Mouse (Mus musculus) CH12.LX (cell line): Measurements from ENCODE around the gene Snx13. TPM values are rescaled to one million over a fixed set of nuclear protein-coding genes. Genes with fewer than 3 reads are reported as not detected.

ENCODE experiments used
- DNase-seq: peaks from one replicate; pipeline ENCODE4 v3.0.0-alpha.2; 2013; ENCODE audit errors: extremely low read depth
- H3K27ac ChIP-seq: 2 replicates; pipeline ENCODE4 v1.5.1; 2012; ENCODE audit warnings: low read depth, mild to moderate bottlenecking, control low read depth, moderate library complexity; ENCODE audit not compliant: insufficient read depth
- H3K27me3 ChIP-seq: replicated peaks from 2 replicates; pipeline ENCODE3; 2012; ENCODE audit warnings: inconsistent platforms
- H3K36me3 ChIP-seq, 2 experiments: replicated peaks in 1 of 2; 2 replicates each; pipeline versions ENCODE3 to v1.6.1; 2012; ENCODE audit warnings: inconsistent platforms in 1 of 2, low read length in 1 of 2, mild to moderate bottlenecking in 1 of 2, mixed read lengths in 1 of 2, moderate library complexity in 1 of 2; ENCODE audit not compliant: control insufficient read depth in 1 of 2, insufficient read depth in 1 of 2
- H3K4me1 ChIP-seq, 2 experiments: 2 replicates each; pipeline ENCODE4 v1.6.1; 2012; ENCODE audit warnings: inconsistent platforms in 1 of 2, moderate library complexity in 1 of 2; ENCODE audit not compliant: insufficient read depth in 2 of 2, control insufficient read depth in 1 of 2
- H3K4me2 ChIP-seq: 2 replicates; pipeline ENCODE4 v1.6.1; 2012; ENCODE audit warnings: low read depth, mild to moderate bottlenecking, control low read depth; ENCODE audit not compliant: poor library complexity, insufficient read depth, severe bottlenecking
- H3K4me3 ChIP-seq, 3 experiments: fragments of 150-350 bp in 1 of 3; sonication (generic) in 1 of 3; replicated peaks in 1 of 3; 2 replicates each; pipeline versions ENCODE3 to v1.5.1; 2011 to 2012; ENCODE audit warnings: low read depth in 2 of 3, low read length in 2 of 3, mild to moderate bottlenecking in 2 of 3, moderate library complexity in 2 of 3, control low read depth in 1 of 3, improper control_type of control experiment in 1 of 3, inconsistent platforms in 1 of 3, mixed read lengths in 1 of 3; ENCODE audit not compliant: poor library complexity in 1 of 3
- H3K79me2 ChIP-seq: replicated peaks from 2 replicates; pipeline ENCODE4 v1.6.1; 2012; ENCODE audit warnings: mild to moderate bottlenecking, moderate library complexity; ENCODE audit not compliant: control insufficient read depth, poor library complexity, insufficient read depth, severe bottlenecking; ENCODE audit errors: extremely low read depth
- H3K9ac ChIP-seq: 2 replicates; pipeline ENCODE4 v1.6.1; 2012; ENCODE audit warnings: low read depth, mild to moderate bottlenecking, control low read depth, moderate library complexity; ENCODE audit not compliant: insufficient read depth
- H3K9me3 ChIP-seq: replicated peaks from 2 replicates; pipeline ENCODE3; 2012; ENCODE audit warnings: low read length, inconsistent platforms, mixed read lengths
- CTCF ChIP-seq, 2 experiments: IDR thresholded peaks in 1 of 2; conservative IDR thresholded peaks in 1 of 2; 2 replicates each; pipeline ENCODE4 v1.5.1; 2011 to 2012; ENCODE audit warnings: low read depth in 2 of 2, low read length in 2 of 2, improper control_type of control experiment in 1 of 2, inconsistent platforms in 1 of 2, mild to moderate bottlenecking in 1 of 2, moderate library complexity in 1 of 2
- EP300 ChIP-seq: IDR thresholded peaks from 2 replicates; pipeline ENCODE4 v1.6.1; 2011; ENCODE audit warnings: low read length, improper control_type of control experiment
- GABPA ChIP-seq: IDR thresholded peaks from 2 replicates; pipeline ENCODE4 v1.6.1; 2012; ENCODE audit warnings: low read depth, low read length, improper control_type of control experiment, inconsistent platforms; ENCODE audit not compliant: insufficient replicate concordance
- HCFC1 ChIP-seq: IDR thresholded peaks from 2 replicates; pipeline ENCODE4 v1.6.1; 2012; ENCODE audit warnings: low read depth, mild to moderate bottlenecking, inconsistent platforms, low read length, improper control_type of control experiment
- IRF4 ChIP-seq: IDR thresholded peaks from 2 replicates; pipeline ENCODE4 v1.6.1; 2014; ENCODE audit warnings: low read depth, mild to moderate bottlenecking, inconsistent platforms, low read length, improper control_type of control experiment
- KAT2A ChIP-seq: IDR thresholded peaks from 2 replicates; pipeline ENCODE4 v1.6.1; 2012; ENCODE audit warnings: low read length, improper control_type of control experiment, inconsistent platforms; ENCODE audit not compliant: insufficient replicate concordance
- MAZ ChIP-seq: IDR thresholded peaks from 2 replicates; pipeline ENCODE4 v1.6.1; 2012; ENCODE audit warnings: low read depth, mild to moderate bottlenecking, inconsistent platforms, low read length, improper control_type of control experiment, moderate library complexity
- MEF2A ChIP-seq: IDR thresholded peaks from 2 replicates; pipeline ENCODE4 v1.6.1; 2014; ENCODE audit warnings: low read depth, mild to moderate bottlenecking, inconsistent platforms, low read length, improper control_type of control experiment, borderline replicate concordance
- NELFE ChIP-seq: IDR thresholded peaks from 2 replicates; pipeline ENCODE4 v1.6.1; 2011; ENCODE audit warnings: low read depth, low read length, improper control_type of control experiment
- NRF1 ChIP-seq: IDR thresholded peaks from 2 replicates; pipeline ENCODE4 v1.6.1; 2014; ENCODE audit warnings: low read depth, mild to moderate bottlenecking, inconsistent platforms, low read length, improper control_type of control experiment, moderate library complexity
- RAD21 ChIP-seq: IDR thresholded peaks from 2 replicates; pipeline ENCODE4 v1.6.1; 2011; ENCODE audit warnings: low read depth, mild to moderate bottlenecking, low read length, improper control_type of control experiment, moderate library complexity
- SMC3 ChIP-seq: IDR thresholded peaks from 2 replicates; pipeline ENCODE4 v1.6.1; 2011; ENCODE audit warnings: low read depth, low read length, improper control_type of control experiment
- TCF12 ChIP-seq: IDR thresholded peaks from 2 replicates; pipeline ENCODE4 v1.6.1; 2014; ENCODE audit warnings: low read depth, mild to moderate bottlenecking, inconsistent platforms, low read length, improper control_type of control experiment
- UBTF ChIP-seq: IDR thresholded peaks from 2 replicates; pipeline ENCODE4 v1.6.1; 2012; ENCODE audit warnings: low read depth, mild to moderate bottlenecking, inconsistent platforms, low read length, improper control_type of control experiment, moderate library complexity
- ZC3H11A ChIP-seq: IDR thresholded peaks from 2 replicates; pipeline ENCODE4 v1.6.1; 2012; ENCODE audit warnings: low read depth, mild to moderate bottlenecking, inconsistent platforms, low read length, improper control_type of control experiment
- ZMIZ1 ChIP-seq: IDR thresholded peaks from 2 replicates; pipeline ENCODE4 v1.6.1; 2012; ENCODE audit warnings: low read depth, mild to moderate bottlenecking, inconsistent platforms, low read length, improper control_type of control experiment
- ZNF384 ChIP-seq: IDR thresholded peaks from 2 replicates; pipeline ENCODE4 v1.6.1; 2012; ENCODE audit warnings: low read depth, low read length, improper control_type of control experiment, inconsistent platforms
- dilution Hi-C: fragments of 300-500 bp; cut with MboI; formaldehyde crosslinking; loops from 2 replicates; pipeline ENCODE4 v1.14.3; 2020; ENCODE audit warnings: low sequenced_read_pairs; ENCODE audit not compliant: extremely low pct_unique_long_range_greater_than_20kb, extremely low pct_ligation_motif_present
- in situ Hi-C: fragments of 300-500 bp; cut with MboI; formaldehyde crosslinking; loops from 3 replicates; pipeline ENCODE4 v1.14.3; 2019; ENCODE audit warnings: low sequenced_read_pairs, low pct_ligation_motif_present, low pct_unique_long_range_greater_than_20kb, mixed read lengths
- polyA plus RNA-seq: library from polyadenylated mRNA; unstranded; fragments of >175 nt; gene quantifications from 2 replicates; pipeline ENCODE4 v1.2.1, GENCODE M21; 2012; ENCODE audit warnings: low read depth; ENCODE audit not compliant: insufficient read length
- total RNA-seq, 2 experiments: library from RNA; depleted of rRNA; stranded (reverse); fragments of 300-350 nt in 1 of 2; fragments of >200 nt in 1 of 2; gene quantifications; 2 replicates each; pipeline ENCODE4 v1.2.3; 2012 to 2014

Snx13 gene
- total and polyA plus RNA-seq, 3 experiments: 7.0 to 12.2 (median 11.4) TPM

- dilution Hi-C loops: no loop called here
- in situ Hi-C loops: loop anchor here (25.0 kb wide), 1 partner anchor 349 kb away; no protein-coding TSS in a partner anchor
- DNase-seq: no peak
These were observed 35.5 kb upstream of the Snx13 start for GRCm38 (mm10) chr12:35011462-35011861.

GRCm38 (mm10) chr12:35013950-35014349, 33.0 kb upstream of the Snx13 start:
- dilution Hi-C loops (no loop called here), in situ Hi-C loops (loop anchor here (25.0 kb wide), 1 partner anchor 352 kb away; no protein-coding TSS in a partner anchor)

More at GRCm38 (mm10) chr12:35011462-35011861, 35.5 kb upstream of the Snx13 start:
- Histone ChIP-seq H3K4me3 (no peak overlapping the region), H3K4me1 (no peaks in the 10 kb centered on the region), H3K27me3 (no peaks in the 10 kb centered on the region), H3K79me2 (no peaks in the 10 kb centered on the region), H3K4me2 (no peak overlapping the region), H3K27ac (no peak overlapping the region), H3K36me3 (no peaks in the 10 kb centered on the region), H3K9ac (no peak overlapping the region), H3K9me3 (no peaks in the 10 kb centered on the region)
- TF ChIP-seq MEF2A (no peak), ZNF384 (no peak), TCF12 (no peak), GABPA (no peak), IRF4 (no peak), MAZ (no peak), UBTF (no peak), NRF1 (no peak), NELFE (no peak), RAD21 (no peak), SMC3 (no peak), HCFC1 (no peak), ZMIZ1 (no peak)

More at GRCm38 (mm10) chr12:35013950-35014349, 33.0 kb upstream of the Snx13 start:
- no peak overlapping the region for H3K9ac ChIP-seq
- peaks cover 0 to 4% of the 10 kb centered on the region in 2 experiments; a peak in 1 of 4 replicates for H3K4me1 ChIP-seq
- H3K27ac ChIP-seq: no peak overlapping the region
- H3K4me2 ChIP-seq: no peak overlapping the region
- DNase-seq: no peak
- H3K79me2 ChIP-seq: no peaks in the 10 kb centered on the region
- no peaks in the 10 kb centered on the region for H3K9me3 ChIP-seq
- no peaks in the 10 kb centered on the region for H3K36me3 ChIP-seq
- no peaks in the 10 kb centered on the region for H3K27me3 ChIP-seq
- H3K4me3 ChIP-seq: no peak overlapping the region
- no peak for TF ChIP-seq EP300
- no peak for TF ChIP-seq ZC3H11A
- TF ChIP-seq RAD21: no peak
- TF ChIP-seq CTCF (conservative IDR thresholded peaks at IDR 0.05 in 1 of 2, IDR thresholded peaks at IDR 0.05 in 1 of 2; ENCODE audit: low read depth in 2 of 2, low read length in 2 of 2): no peak
- no peak for TF ChIP-seq KAT2A
- TF ChIP-seq TCF12: no peak
- no peak for TF ChIP-seq GABPA
